Comparison of ENCODE assay signal across 19 mouse cellular contexts in the genomic region with DNA sequence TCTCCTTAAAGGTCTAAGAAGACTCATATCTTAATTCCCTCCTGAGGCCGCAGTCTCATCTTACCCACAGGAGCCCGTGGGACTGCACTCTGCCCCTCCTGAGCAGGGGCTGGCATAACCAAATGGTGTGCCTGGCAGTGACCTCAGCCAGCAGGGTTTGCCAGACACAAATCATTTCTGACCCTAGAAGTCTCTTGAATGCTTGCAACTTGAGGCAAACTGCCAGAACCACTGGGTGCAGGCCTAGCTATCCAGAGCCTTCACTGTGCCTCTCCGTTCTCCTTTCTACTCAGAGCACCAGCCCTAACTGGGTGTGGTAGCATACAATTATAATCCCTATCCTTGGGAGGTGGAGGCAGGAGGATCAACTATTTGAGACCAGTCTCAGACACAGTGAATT. TPM values are rescaled to one million over a fixed set of nuclear protein-coding genes. Genes with fewer than 3 reads are reported as not detected.
DNase-seq lines count a peak whose midpoint lies in the region; ATAC-seq and TF ChIP-seq lines count a peak whose summit lies in the region.
"Had no signal": no experiment of that assay in that cellular context is flagged by ENCODE, and none has a peak within 500 bp of the region (broad histone marks: within the 10 kb centered on the region; RNA-seq: fewer than 3 reads in every experiment).

No protein-coding gene starts in this region.

- H3K36me3 ChIP-seq in forebrain, postnatal 0 days (ENCODE audit: insufficient read depth): no peaks in the 10 kb centered on the region
- H3K36me3 ChIP-seq: embryonic facial prominence, embryonic 12.5 days; forebrain, embryonic 12.5 days; heart, embryonic 15.5 days; hindbrain, embryonic 10.5 days; intestine, embryonic 15.5 days had no signal

- H3K4me2 ChIP-seq in forebrain, postnatal 0 days (ENCODE audit: low read depth): no peak overlapping the region
- H3K4me2 ChIP-seq: embryonic facial prominence, embryonic 12.5 days; forebrain, embryonic 12.5 days; heart, embryonic 11.5 days; heart, embryonic 15.5 days; hindbrain, embryonic 14.5 days; intestine, embryonic 15.5 days had no signal

- no peak overlapping the region for H3K9ac ChIP-seq in forebrain, postnatal 0 days
- H3K9ac ChIP-seq: embryonic facial prominence, embryonic 12.5 days; forebrain, embryonic 12.5 days; heart, embryonic 15.5 days; hindbrain, embryonic 14.5 days; intestine, embryonic 15.5 days had no signal

- H3K9me3 ChIP-seq in forebrain, postnatal 0 days (ENCODE audit: low read length): no peaks in the 10 kb centered on the region
- H3K9me3 ChIP-seq: embryonic facial prominence, embryonic 12.5 days; forebrain, embryonic 12.5 days; heart, embryonic 15.5 days; hindbrain, embryonic 10.5 days; intestine, embryonic 15.5 days had no signal

- 0 out of 2 replicates have a peak, but pooled peaks cover 2% of the 10 kb centered on the region for H3K4me1 ChIP-seq in forebrain, postnatal 0 days (ENCODE audit: insufficient read depth)

- intact Hi-C loops in heart, postnatal 10 days (cut with DNase I): no loop called here

- TF ChIP-seq CTCF in forebrain, postnatal 0 days (IDR thresholded peaks at IDR 0.05; ENCODE audit: low read depth): no peak

- H3K4me3 ChIP-seq in forebrain, postnatal 0 days (ENCODE audit: low read depth, low read length): no peak overlapping the region
- H3K4me3 ChIP-seq: embryonic facial prominence, embryonic 12.5 days; forebrain, embryonic 12.5 days; heart, adult 2 months; heart, embryonic 15.5 days; hindbrain, embryonic 10.5 days; intestine, embryonic 15.5 days had no signal

- H3K27ac ChIP-seq in forebrain, postnatal 0 days (ENCODE audit: low read depth, low read length): no peak overlapping the region
- H3K27ac ChIP-seq: embryonic facial prominence, embryonic 12.5 days; forebrain, embryonic 12.5 days; heart, adult 2 months; heart, embryonic 15.5 days; hindbrain, embryonic 10.5 days; hindbrain, embryonic 14.5 days; intestine, embryonic 15.5 days had no signal

- 94% methylated on average over 3 of the region's 3 CpGs for WGBS in forebrain, postnatal 0 days

- peak; percentile 63 for DNase-seq in adrenal gland, adult 2 months
- no peak for DNase-seq in adrenal gland, adult 18-20 months (ENCODE audit: low spot score in 2 of 2)
- peak; percentile 30 to 35 for DNase-seq in cerebellum, adult 18-20 months
- DNase-seq in MN1 (ENCODE audit: low spot score): peak; percentile 23
- peak; percentile 34 to 71 for DNase-seq in adrenal gland, postnatal 36 days
- DNase-seq in heart, postnatal 10 days: no peak
- DNase-seq in forebrain, postnatal 0 days: no peak
- DNase-seq: gastrocnemius, postnatal 14 days; heart, adult 2 months; kidney, adult 18-20 months had no signal

- H3K27me3 ChIP-seq in forebrain, postnatal 0 days (ENCODE audit: insufficient read depth, low read length): no peaks in the 10 kb centered on the region
- H3K27me3 ChIP-seq: heart, embryonic 15.5 days; intestine, embryonic 15.5 days had no signal

- ATAC-seq in cerebellum, adult (ENCODE audit: insufficient number of reproducible peaks, low FRiP score, low TSS enrichment): no peak
- ATAC-seq in forebrain, postnatal 0 days: no peak
- ATAC-seq: forebrain, embryonic 16.5 days; intestine, embryonic 15.5 days had no signal

RNA-seq across cellular contexts. Expression of a gene that starts 16.5 kb away (rescaled TPM):
- total RNA-seq in adrenal gland, adult 2 months (2021): 1 to 10 TPM; 2.9 to 3.4 TPM
- 9.2 and 11.0 TPM in 2 replicates for polyA plus RNA-seq in adrenal gland, adult 2 months (2012; rRNA removed)
- 1 to 10 TPM; 1.9 to 5.5 TPM for total RNA-seq in adrenal gland, adult 18-20 months (2021)
- 1 to 10 TPM; 2.7 to 3.4 TPM for total RNA-seq in adrenal gland, postnatal 36 days (2021)
- total RNA-seq in heart, postnatal 10 days (2021): 1 to 10 TPM; 5.8 TPM
- total RNA-seq in forebrain, postnatal 0 days (2014; rRNA removed): 37.9 and 49.9 TPM in 2 replicates
- polyA plus RNA-seq in forebrain, postnatal 0 days (2015; fragmentation: Nextera tagmentation; extraction: Ambion mirVana): 14.1 and 17.6 TPM in 2 replicates

RNA-seq across cellular contexts. Expression of a gene that starts 47.2 kb away (rescaled TPM):
- total RNA-seq in adrenal gland, adult 2 months (2021): 10 to 100 TPM; 22.9 to 32.8 TPM
- polyA plus RNA-seq in adrenal gland, adult 2 months (2012; rRNA removed): 3.3 and 3.5 TPM in 2 replicates
- 10 to 100 TPM; 21.7 to 30.4 TPM for total RNA-seq in adrenal gland, adult 18-20 months (2021)
- 10 to 100 TPM; 29.2 to 29.5 TPM for total RNA-seq in adrenal gland, postnatal 36 days (2021)
- total RNA-seq in heart, postnatal 10 days (2021): 10 to 100 TPM; 19.7 to 22.7 TPM
- 33.6 and 36.9 TPM in 2 replicates for total RNA-seq in forebrain, postnatal 0 days (2014; rRNA removed)
- polyA plus RNA-seq in forebrain, postnatal 0 days (2015; fragmentation: Nextera tagmentation; extraction: Ambion mirVana): 32.1 and 36.6 TPM in 2 replicates

Comparison
In these comparisons a context has a peak if more than half of its experiments do, and no peak if none do; other contexts are left out.
1. DNase-seq: peak in adrenal gland, adult 2 months (single experiment), cerebellum, adult 18-20 months (2 of 2), MN1 (single experiment) and adrenal gland, postnatal 36 days (2 of 2); none in adrenal gland, adult 18-20 months (0 of 2), heart, postnatal 10 days (0 of 2) and forebrain, postnatal 0 days (single experiment).